Mouse (Mus musculus): Measurements from ENCODE around the gene Mettl8.

Gene Mettl8

DNA sequence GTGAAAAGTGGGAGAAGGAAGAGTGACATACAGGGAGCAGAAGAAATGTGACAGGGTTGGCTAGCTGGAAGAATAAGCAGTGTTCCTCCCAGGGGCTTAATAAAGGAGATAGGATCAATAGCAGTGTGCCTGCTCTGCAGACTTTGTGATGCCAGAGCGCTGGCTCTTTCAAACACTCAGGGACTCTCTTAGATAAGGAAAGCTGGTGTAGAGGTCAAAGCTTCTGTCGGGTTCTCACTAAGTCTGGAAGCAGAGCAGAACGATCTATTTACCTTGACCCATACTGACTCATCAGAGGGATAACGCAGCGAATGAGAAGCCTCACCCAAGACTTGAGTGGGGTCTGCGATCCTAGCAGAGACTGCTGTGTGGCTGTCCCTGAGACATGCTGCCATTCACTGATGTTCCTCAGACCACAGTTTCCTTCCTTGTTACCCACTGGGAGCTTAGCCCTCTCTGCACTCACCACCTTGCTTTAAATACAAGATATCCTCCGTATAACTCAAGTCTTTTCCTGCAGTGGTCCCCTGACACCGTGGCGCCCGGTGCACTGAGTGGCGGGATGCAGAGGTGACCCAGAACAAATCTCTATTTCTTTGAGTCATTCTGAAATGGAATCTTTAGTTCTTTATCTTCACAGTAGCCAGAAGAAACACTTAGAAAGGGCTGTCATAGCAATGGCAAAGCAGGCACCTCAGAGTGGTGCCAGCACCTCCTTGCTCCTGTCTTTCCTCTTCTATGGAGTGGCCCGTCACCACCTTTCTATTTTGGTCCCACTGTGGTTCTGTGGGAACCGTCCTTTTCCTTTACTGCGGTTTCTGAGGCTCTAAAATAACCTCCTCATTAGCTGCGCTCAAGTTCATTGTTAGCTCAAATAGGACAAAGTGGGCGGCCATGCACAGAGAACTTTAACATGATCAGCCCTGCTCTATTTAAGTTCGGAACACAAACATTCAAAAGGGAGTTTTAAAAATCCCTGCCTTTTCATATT, 65.9 kb downstream of the Mettl8 start:
- WGBS = 64% methylated on average over 17 of the region's 17 CpGs

DNA sequence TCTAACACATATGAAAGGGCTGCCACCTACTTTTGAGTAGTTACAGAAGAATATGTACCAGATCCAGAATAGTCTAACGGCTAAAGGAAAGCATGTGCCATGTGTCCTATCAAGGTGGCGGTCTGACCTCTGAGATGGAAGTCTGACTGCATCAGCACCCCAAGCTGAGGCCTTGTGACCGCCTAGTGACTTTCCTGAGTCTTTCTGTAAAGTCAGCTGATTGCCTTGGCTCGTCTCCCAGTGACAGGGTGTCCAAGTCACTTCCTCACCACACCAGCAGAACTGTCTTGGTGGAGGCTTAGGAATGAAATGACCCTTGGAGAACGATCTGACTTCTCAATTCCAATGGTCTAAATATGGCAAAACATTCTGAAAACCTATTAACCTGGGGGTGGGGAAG, 77.1 kb downstream of the Mettl8 start:
- 82% methylated on average over 5 of the region's 5 CpGs for WGBS

DNA sequence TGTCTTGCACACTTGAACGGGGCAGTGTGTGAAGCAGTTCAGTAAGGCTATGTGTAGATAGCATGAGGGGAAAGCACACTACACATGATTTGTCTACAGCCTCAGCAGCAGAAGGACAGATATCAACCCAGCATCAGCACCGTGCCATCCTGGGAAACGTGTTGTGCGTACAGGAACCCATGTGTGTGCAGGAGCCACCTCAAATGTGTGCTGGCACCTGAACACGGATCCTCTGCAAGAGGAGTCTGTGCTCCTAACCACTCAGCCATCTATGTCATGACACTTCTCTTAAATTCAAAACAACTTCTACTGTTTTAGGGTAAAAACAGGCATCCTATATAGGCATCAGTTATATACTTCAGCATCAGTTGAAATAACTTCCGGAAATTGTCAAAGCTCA, 80.6 kb downstream of the Mettl8 start:
- 93% methylated on average over 6 of the region's 6 CpGs for WGBS

DNA sequence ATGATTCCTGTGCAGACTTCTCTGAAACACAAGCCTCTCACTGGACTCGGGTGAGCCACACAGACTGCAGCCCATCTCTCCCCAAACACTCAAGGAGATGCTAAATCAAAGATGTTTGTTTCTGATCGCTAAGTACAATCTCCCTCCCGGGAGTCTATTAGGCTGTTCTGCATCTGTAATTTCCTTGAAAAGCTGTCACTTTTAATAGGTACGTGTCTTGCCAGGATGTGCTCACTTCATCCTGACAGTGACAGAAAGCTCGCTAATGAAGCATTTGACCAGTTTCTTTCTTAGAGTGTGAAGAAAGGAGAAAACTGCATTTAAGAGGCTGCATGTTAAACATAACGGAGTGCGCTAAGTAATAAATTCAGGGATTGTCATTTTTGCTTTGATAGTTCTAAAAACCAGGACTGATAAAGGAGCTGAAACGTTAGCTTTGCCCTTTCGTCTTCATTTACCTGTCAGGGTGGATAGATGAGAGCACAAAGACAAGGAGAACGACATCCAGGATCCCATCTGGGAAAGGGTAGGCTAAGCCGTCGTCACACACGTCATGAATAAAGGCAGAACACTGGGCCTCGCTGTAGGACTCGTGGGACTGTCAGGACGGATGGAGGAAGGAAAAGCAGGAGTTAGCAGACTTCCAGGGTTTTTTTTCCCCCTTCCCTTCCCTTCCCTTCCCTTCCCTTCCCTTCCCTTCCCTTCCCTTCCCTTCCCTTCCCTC, 82.4 kb downstream of the Mettl8 start:
- 72% methylated on average over 16 of the region's 16 CpGs for WGBS

DNA sequence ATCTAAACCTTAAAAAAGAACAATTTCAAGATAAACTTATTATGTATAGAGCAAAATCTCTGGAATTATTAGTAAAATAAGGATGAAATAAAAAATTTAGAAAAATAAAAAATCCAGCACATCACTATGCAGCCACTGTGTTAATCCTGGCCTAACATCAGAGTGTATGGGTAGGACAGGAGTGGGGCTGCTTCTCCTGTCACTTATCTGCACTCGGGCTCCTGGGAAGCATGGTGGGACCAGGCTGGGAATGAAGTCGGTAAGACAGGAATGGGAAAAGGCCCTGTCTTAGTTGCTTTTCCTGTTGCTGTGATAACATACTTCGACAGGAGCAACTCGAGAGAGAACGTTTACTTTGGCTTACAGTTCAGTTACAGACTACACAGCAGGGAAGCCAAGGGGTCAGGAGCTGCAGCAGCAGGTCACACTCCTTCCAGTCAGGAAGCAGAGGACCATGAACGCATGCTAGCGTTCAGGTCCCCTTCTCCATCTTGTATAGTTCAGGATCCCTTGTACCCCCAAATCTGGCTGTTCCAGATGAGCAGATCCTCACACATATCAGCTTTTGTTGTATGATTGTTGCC, 85.1 kb downstream of the Mettl8 start:
- WGBS = 64% methylated on average over 7 of the region's 7 CpGs

DNA sequence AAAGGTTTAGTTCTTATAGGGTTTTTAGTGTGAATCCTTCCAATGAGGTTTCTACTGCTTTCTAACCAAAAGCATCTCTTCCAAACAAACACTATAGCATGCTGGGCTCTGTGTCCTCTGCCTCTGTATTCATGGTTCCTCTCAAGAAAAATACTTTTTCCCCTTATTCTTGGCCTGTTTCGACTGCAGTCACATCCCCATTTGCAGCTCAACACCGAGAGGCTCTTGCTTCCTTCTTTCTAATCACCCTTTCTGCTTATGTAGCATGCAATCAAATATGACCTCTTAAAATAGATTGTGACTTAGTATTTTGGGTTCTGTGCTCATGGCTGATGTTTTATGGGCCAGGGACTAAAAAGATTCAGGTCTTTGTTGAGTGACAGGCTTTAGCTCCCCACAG, 87.1 kb downstream of the Mettl8 start:
- WGBS = 66% methylated on average over 2 of the region's 2 CpGs

DNA sequence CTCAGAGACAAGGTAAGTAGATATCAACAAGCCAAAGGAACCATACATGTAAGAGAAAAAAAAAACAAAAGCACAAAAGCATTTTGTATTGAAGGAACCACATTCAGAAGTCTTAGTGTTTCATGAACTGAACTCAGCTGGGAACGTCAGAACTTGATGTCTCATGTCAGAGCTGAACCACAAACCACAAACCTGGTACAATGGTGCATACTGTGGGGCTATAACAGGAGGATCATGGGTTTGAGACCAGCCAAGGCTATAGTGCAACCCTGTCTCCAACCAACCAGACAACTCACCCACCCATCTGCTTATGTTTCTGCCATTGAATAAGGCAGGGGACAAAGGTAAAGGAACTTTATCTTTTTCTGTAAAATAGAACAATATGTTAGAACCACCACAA, 88.2 kb downstream of the Mettl8 start:
- WGBS = 77% methylated on average over 1 of the region's 1 CpGs

DNA sequence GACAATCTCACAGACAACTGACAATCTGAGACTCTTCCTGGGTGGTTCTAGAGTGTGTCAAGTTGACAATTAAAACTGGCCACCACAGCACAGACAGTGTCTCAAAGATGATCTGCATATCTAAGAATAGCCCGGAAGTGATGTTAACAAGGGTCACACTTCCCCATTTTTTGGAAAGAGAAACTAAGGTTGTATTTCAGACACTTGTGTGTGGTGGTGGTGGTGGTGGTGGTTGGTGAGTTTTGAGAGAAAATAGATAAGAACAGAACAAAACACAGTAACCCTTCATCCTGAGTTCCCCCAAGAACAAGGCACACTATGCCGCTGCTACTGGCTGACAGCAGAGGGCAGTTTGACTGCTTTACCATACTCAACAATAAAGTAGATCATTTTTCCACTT, 90.6 kb downstream of the Mettl8 start:
- 94% methylated on average over 2 of the region's 2 CpGs for WGBS

DNA sequence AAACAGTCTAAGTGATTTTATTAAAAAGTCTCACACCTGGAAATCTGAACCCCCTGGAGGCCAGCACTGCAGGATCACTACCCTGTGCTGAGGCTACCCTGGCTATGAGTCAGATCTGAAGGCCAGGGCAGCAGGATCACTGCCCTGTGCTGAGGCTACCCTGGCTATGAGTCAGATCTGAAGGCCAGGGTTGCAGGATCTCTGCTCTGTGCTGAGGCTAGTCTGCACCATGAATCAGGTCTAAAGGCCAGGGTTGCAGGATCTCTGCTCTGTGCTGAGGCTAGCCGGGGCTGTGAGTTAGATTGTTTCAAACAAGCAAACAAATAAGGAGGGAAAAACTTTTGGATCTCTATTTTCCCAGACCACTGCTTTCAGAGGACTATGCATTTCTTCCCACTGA, 92.5 kb downstream of the Mettl8 start:
- 85% methylated on average over 1 of the region's 1 CpGs for WGBS

DNA sequence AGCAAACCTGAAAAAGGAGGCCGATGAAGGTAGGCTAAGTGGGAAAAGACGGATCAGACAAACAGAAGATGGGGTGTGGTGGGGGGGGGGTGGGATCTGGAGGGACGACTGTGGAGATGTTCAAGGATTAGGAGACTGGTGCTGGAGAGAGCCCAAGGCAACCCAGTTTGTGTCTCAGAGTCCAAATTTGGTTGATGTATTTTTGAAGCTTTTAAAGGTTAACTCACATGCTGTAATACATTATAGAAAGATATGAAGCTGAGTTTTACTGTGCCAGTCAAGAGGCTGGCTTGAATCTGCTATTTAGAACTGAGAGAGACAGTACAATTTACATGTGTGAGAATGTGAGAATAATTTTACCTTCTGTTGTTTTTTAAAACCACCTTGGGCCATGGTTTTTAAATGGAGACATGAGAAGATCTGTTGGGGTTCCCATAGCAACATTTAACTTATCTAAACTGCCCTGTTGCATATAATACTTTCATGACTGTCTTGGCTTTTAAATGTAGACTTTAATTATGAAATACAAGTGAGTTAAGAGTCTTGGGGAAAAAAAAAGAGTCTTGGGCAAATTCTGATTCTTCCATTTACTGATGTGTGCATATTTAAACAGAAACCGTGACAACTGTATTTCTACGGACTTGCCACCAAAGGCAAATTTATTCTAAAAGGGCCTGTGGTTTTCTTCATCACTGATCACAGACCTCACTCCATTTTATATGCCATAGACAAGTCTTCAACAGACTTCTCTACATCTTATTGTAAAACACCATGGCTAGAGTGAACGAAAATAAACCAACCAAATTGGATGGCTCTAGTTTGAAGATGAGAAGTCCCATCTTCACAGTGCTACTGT, 94.1 kb downstream of the Mettl8 start:
- 53% methylated on average over 6 of the region's 6 CpGs for WGBS

DNA sequence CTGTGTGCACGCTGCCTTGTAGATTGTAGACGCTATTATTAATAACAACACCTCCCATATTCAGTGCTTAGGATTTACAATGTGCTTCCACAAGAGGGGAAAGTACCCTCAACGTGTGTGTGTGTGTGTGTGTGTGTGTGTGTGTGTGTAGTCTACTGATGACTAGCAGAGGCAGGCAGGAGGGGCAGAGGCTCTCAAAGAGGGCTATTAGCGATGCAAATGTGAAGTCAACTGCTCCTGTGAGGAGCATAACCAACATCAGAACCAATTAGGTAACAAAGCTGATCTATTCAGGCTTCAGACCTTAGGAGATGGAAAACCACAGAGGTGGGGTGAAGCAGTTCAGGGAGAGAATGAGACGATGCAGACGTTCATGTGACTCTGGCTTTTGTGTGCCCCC, 95.3 kb downstream of the Mettl8 start:
- WGBS = 63% methylated on average over 6 of the region's 6 CpGs

DNA sequence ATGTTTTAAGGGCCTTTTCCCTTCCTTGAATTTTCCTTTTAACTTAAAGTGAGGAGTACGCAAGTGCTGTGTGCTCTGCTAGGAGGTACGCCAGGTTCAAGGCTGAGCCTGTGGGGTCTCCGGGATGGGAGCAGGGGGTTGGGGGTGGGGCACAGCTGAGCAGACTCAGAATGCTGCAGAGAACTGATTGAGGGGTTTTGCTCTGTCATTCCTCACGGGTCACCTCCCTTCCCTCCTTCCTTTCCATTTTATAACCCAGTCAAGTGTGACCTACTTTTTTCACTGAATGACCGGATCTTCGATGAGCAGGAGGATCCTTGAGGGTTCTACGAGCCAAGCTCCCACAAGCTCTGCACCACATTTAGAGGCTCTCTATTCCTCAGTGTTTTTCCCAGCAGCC, 96.0 kb downstream of the Mettl8 start:
- 37% methylated on average over 7 of the region's 7 CpGs for WGBS

DNA sequence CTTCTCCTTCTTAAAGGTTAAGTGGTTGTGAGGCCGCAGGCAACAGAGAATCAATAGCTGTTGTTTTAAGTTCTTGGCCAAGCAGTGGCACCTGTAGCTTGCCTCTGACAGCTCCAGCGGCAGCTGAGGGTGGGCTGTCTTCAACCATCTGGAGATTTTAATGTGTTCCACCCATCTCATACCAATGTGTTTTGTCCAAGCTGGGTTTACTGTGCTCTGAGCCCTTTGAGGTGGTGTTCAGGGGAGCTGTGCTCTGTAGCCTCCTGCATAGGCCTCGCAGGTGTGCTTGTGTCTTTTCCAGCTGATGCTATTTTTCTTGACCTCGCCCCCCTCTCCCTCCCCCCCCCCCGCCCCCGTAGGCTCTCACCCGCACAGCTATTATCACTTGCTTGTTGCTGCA, 96.8 kb downstream of the Mettl8 start:
- WGBS = 59% methylated on average over 7 of the region's 7 CpGs

DNA sequence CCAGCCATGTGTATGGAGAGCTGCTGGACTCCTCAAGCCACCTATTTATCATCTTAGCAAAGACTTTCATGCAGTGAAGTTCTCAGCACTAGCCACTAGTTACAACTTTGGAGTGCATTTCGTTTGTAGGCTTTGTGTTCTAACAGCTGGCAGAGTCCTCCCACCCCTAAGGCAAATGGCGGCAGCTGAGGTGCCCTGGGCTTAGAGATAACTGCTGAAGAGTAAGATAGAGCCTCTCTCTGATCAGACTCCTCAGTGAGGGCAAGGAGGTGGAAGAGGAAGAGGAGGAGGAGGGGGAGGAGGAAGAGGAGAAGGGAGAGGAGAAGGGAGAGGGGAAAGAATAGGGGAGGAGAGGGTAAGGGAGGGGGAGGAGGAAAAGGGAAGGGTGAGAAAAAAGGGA, 101.8 kb downstream of the Mettl8 start:
- 61% methylated on average over 2 of the region's 2 CpGs for WGBS

DNA sequence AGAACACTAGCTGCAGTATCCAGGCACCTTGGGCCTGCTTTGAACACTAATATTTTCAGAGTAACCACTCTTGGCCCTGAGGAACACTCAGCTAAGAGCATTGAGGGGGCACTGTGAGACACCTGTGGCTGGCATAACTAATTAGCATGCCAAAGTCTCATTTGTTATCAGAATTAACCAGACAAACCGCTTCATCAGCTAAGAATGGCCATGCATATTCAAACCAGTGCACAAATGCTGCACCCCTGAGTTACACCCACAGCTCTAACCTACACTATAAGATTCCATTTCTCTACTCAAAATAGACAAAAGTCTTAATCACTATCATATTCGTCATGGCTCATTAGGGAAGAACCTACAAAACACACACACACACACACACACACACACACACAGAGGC, 103.4 kb downstream of the Mettl8 start:
- 67% methylated on average over 2 of the region's 2 CpGs for WGBS

DNA sequence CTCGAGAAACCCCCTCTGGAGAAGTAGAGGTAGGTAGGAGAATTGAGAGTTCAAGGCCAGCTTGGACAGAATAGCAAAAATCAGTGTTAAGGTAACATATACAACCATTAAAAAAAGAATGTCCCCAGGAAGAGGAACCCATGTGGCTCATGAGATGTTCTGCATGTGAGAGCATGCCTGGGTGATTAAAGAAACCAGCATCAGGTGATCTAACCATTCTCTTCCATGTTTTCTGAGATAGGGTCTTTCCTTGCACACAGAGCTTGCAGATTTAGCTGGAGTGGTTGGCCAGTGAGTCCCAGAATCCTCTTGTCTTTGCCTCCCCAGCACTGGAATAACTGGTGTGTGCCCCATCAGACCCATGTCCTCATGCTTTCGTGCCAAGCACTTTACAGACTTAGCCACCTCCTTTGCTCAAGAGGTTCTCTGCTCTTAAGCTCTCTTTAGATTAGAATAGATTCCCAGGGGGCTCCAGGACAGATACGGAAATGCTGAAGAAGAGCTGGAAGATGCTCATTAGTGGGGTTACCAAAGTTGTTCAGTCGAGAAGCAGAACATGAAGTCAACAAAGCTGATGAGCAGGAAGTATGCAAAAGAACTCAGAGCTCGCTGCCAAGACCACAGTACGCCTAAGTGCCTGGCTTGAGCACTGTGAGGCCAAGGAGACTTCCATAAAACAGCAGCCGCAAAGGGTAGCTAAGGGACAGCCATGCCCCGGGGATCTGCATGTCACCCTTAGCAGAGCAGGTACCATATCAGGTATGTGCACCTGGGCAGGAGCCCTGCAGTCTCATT, 110.7 kb downstream of the Mettl8 start:
- 89% methylated on average over 8 of the region's 8 CpGs for WGBS

DNA sequence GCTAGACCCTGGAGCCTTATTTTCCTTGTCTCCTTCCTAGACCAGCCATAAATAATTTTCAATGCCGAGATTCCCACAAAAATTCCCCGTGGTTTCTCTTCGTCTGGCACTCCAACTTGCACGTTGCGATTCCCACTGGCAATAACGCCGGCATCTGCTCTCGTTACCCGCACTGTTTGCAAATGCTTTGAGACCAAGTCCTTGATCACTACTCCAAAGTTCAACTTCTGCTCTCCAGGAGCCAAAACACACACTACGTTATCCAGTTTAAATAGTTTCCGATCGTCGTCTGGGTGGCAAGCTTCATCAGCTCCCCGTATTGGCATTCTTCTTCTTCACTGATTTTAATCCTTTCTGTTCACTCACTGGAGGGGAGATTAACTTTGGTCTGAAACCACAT, 114.6 kb downstream of the Mettl8 start:
- 78% methylated on average over 14 of the region's 14 CpGs for WGBS

DNA sequence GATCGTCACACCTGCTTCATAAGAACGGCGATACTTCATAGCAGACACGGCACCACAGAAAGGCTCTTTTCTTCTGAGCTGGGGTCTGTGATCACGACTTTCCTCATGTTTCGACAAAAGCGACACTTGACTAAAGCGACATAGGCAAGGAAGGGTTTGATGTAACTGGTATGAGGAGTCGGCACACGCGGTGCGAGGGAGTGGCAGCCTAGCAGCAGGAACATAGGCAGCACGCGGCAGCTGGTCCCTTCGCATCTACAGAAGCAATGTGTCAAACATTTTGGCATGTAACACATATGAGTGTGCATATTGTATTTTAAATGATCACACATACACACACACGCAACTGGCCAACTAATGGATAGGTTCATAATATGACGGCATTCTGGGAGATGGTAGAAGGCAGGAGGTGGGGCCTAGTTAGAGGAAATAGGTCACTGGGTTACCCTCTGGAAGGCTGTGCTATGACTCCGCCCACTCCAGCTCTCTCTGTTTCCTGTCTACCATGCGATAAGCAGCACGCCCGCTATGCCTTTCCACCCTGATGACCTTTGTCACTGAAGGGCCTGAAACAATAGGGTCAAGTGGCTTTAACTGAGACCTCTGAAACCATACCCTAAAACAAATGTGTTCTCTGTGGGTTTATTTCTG, 116.4 kb downstream of the Mettl8 start:
- 70% methylated on average over 21 of the region's 21 CpGs for WGBS

DNA sequence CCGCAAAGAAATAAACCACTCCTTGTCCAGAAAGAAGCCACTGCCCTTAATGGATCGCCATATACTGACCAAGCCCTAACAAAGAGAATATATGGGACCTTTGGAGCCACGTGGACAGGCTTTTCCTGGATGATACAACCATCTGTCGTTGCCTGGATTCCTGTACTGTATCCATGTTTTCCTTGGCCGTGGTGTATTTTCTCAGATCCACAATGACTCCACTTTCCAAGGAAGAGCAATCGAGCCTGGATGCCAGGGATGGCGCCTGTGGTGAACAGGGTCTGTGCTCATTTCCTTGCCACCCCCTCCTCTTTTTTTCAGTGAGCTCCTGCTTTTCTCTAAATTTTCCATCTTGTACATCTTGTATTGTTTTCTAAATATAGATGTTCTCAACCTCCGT, 120.6 kb downstream of the Mettl8 start:
- 50% methylated on average over 8 of the region's 8 CpGs for WGBS

DNA sequence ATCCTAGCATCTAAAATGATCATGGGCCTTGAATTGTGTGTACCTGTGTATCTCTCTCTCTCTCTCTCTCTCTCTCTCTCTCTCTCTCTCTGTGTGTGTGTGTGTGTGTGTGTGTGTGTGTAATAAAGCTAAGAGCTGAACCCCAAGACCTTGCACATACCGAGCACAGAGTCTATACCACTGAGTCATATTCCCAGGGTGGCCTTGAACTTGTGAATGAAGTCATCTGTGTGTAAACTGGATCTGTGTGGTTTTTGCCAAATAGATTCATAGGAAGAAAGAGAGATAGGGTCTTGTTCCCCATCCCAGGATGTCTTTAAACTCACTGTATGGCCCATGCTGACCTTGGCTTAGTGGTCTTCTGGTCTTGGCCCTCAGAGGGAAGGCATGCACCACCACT, 121.9 kb downstream of the Mettl8 start:
- WGBS = 92% methylated on average over 1 of the region's 1 CpGs

Data from cerebral cortex, adult 2 months (tissue).